Mouse (Mus musculus) forebrain, postnatal 0 days (tissue): Measurements from ENCODE around the gene Dscaml1. TPM values are rescaled to one million over a fixed set of nuclear protein-coding genes. Genes with fewer than 3 reads are reported as not detected.

Experiments used
- ATAC-seq: fragments of 200-750 bp; cut with Nextera tagmentation; 2 replicates; pipeline ENCODE4 v1.8.0; 2017; ENCODE audit warnings: mild to moderate bottlenecking, moderate library complexity
- DNase-seq: peaks from one replicate; pipeline ENCODE4 v3.0.0-alpha.2; 2015
- H3K27ac ChIP-seq: fragments of 300-500 bp; sonication (generic); 2 replicates; pipeline ENCODE4 v1.5.1; 2014; ENCODE audit warnings: low read depth, mild to moderate bottlenecking, antibody characterized with exemption, low read length, moderate library complexity, mixed read lengths
- H3K27me3 ChIP-seq: fragments of 300-500 bp; sonication (generic); 2 replicates; pipeline ENCODE4 v1.6.1; 2014; ENCODE audit warnings: mild to moderate bottlenecking, low read length, mixed read lengths; ENCODE audit not compliant: insufficient read depth
- H3K36me3 ChIP-seq: fragments of 300-500 bp; sonication (generic); 2 replicates; pipeline ENCODE4 v1.6.1; 2014; ENCODE audit warnings: mild to moderate bottlenecking, moderate library complexity; ENCODE audit not compliant: insufficient read depth
- H3K4me1 ChIP-seq: fragments of 300-500 bp; sonication (generic); 2 replicates; pipeline ENCODE4 v1.6.1; 2014; ENCODE audit warnings: antibody characterized with exemption; ENCODE audit not compliant: insufficient read depth
- H3K4me2 ChIP-seq: fragments of 300-500 bp; sonication (generic); 2 replicates; pipeline ENCODE4 v1.6.1; 2014; ENCODE audit warnings: low read depth, mild to moderate bottlenecking, moderate library complexity
- H3K4me3 ChIP-seq: fragments of 300-500 bp; sonication (generic); 2 replicates; pipeline ENCODE4 v1.5.1; 2014; ENCODE audit warnings: low read depth, low read length, mixed read lengths
- H3K9ac ChIP-seq: fragments of 300-500 bp; sonication (generic); 2 replicates; pipeline ENCODE4 v1.6.1; 2014; ENCODE audit warnings: mild to moderate bottlenecking
- H3K9me3 ChIP-seq: fragments of 300-500 bp; sonication (generic); 2 replicates; pipeline ENCODE4 v1.6.1; 2016; ENCODE audit warnings: low read length
- CTCF ChIP-seq: sonication (generic); IDR thresholded peaks from 2 replicates; pipeline ENCODE4 v1.5.1; 2016; ENCODE audit warnings: antibody characterized with exemption, control low read depth, low read depth
- WGBS: fragments of 180-500 bp; shearing (Covaris S2); extraction: QIAGEN DNeasy Blood & Tissue Kit; methylation state at CpG from one replicate; pipeline ENCODE4 v1.1.7; 2014; 5-methylcytosine and 5-hydroxymethylcytosine counted together
- polyA plus RNA-seq: library from polyadenylated mRNA; unstranded; fragments of >200 nt; fragmentation: Nextera tagmentation; extraction: Ambion mirVana; gene quantifications from 2 replicates; pipeline ENCODE4 v1.2.1, GENCODE M21; 2015
- total RNA-seq: library from RNA; depleted of rRNA; stranded (reverse); fragments of >200 nt; gene quantifications from 2 replicates; pipeline ENCODE4 v1.2.3, GENCODE M21; 2014

Gene Dscaml1
- total and polyA plus RNA-seq, 2 experiments from 2014 or later = 19.6 to 42.6 TPM

- peaks cover 31% of the 10 kb centered on the region for H3K36me3 ChIP-seq
- H3K4me3 ChIP-seq = no peak overlapping the region
- H3K9me3 ChIP-seq = no peaks in the 10 kb centered on the region
- 50% methylated on average over 12 of the region's 12 CpGs for WGBS
- DNase-seq = peak; percentile 47
- H3K4me1 ChIP-seq = peaks cover 7% of the 10 kb centered on the region; the same call in 1 of the 2 replicates
- peak overlapping the region; percentile 46 for H3K27ac ChIP-seq
- peak; percentile 63 for ATAC-seq
- H3K9ac ChIP-seq = no peak overlapping the region
- H3K27me3 ChIP-seq = no peaks in the 10 kb centered on the region
- no peak overlapping the region; the same call in 1 of the 2 replicates for H3K4me2 ChIP-seq
- no peak for TF ChIP-seq CTCF
Observed at GRCm38 (mm10) chr9:45739001-45739701, 312.7 kb downstream of the Dscaml1 start.

DNA sequence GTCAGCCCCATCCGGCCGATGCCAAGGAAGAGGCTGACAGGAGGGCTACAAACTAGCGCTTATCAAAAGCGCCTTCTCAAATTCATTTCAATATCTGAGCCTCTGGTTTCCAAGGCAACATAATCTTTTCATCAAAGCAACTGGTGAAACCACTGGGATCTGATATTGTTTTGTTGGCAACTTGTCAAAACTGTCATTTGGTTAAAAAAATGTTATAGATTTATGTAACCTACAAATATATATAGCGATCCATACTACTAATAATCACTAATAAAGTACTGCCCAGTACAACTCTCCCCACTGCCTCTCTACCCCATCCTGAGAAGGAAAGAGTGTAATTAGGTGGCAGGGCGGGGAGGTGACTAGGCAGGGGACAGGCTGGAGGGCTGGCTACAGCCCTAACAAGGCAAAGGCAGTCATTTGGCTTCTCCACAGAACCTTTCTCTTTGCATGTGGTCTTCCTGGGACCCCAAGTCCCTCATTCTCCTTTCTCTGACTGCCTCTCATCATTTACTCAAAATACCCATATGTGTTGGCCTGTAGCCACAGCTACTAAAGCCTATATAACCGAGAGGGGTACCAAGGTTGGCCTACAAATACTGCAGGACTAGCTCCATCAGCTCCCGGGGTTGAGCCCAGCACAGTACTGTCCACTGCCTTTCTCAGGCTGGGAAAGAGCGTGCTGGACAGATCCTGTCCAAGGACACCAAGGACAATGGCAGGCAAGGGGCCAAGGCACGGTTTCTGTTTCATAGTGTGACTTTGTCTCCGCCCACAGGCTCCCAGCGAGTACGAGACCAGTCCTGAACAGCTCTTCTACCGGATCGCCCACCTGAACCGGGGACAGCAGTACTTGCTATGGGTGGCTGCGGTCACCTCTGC is 313.5 kb downstream of the Dscaml1 start:
- H3K4me1 ChIP-seq = peaks cover 7% of the 10 kb centered on the region; the same call in 1 of the 2 replicates
- 44% methylated on average over 17 of the region's 17 CpGs for WGBS
- peak; percentile 34 for ATAC-seq

DNA sequence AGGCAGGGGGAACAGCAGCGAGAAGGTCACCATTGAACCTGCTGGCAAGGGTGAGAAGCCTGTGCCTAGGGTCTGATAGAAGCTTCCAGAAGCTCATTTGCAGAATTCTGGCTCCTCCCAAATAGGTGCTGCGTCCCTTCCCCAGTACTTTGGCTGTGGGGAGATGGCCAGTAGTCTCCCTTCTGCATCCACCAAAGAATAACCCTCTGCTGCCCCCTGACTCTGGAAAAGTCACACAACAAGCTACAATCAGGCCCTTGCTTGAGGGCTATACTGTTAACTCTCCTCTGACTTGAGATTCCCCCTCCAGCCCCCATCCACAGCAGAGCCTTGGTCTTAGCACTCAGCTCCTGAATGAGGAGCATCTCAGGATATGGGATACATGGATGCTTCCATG is 314.2 kb downstream of the Dscaml1 start:
- Histone ChIP-seq H3K36me3 (peaks cover 34% of the 10 kb centered on the region), H3K9me3 (no peaks in the 10 kb centered on the region), H3K9ac (no peak overlapping the region), H3K4me2 (no peak overlapping the region), H3K27ac (no peak overlapping the region), H3K27me3 (no peaks in the 10 kb centered on the region), H3K4me1 (peaks cover 7% of the 10 kb centered on the region; the same call in 1 of the 2 replicates), H3K4me3 (no peak overlapping the region)
- ATAC-seq (peak; percentile 53), DNase-seq (peak; percentile 46)
- 55% methylated on average over 2 of the region's 2 CpGs for WGBS
- TF ChIP-seq CTCF = peak; percentile 64

More for the DNA sequence above, 313.5 kb downstream of the Dscaml1 start:
- Histone ChIP-seq H3K9ac (no peak overlapping the region), H3K27ac (peak overlapping the region; percentile 46), H3K4me3 (no peak overlapping the region), H3K4me2 (no peak overlapping the region), H3K9me3 (no peaks in the 10 kb centered on the region), H3K27me3 (no peaks in the 10 kb centered on the region), H3K36me3 (peaks cover 31% of the 10 kb centered on the region)
- DNase-seq = peak; percentile 27
- no peak for TF ChIP-seq CTCF

GRCm38 (mm10) chr9:45745451-45745850 is 319.0 kb downstream of the Dscaml1 start:
- H3K4me2 ChIP-seq = no peak overlapping the region
- no peak for TF ChIP-seq CTCF
- no peak overlapping the region for H3K27ac ChIP-seq
- H3K4me1 ChIP-seq = no peaks in the 10 kb centered on the region
- H3K9me3 ChIP-seq = no peaks in the 10 kb centered on the region
- no peak overlapping the region for H3K4me3 ChIP-seq
- no peak for ATAC-seq
- peaks cover 62% of the 10 kb centered on the region for H3K36me3 ChIP-seq
- no peak for DNase-seq
- 62% methylated on average over 7 of the region's 7 CpGs for WGBS
- no peaks in the 10 kb centered on the region for H3K27me3 ChIP-seq
- H3K9ac ChIP-seq = no peak overlapping the region

DNA sequence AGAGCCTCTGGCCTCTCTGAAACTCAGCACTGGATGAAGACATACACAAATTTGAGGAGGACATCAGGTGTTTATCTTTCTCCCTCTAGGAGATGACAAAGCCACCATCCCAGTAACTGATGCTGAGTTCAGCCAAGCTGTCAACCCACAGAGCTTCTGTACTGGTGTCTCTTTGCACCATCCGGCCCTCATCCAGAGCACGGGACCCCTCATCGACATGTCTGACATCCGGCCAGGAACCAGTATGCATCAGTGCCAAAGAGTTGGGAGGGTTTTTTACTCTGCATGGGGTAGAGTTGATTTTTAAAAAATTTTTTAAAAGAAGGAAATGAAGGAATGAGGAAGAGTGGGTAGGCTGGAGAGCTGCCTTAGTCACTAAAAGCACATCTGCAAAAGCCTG is 323.5 kb downstream of the Dscaml1 start:
- no peak overlapping the region for H3K4me3 ChIP-seq

GRCm38 (mm10) chr9:45754452-45755091 is 328.1 kb downstream of the Dscaml1 start:
- Histone ChIP-seq H3K9ac (no peak overlapping the region), H3K4me1 (no peaks in the 10 kb centered on the region), H3K4me2 (no peak overlapping the region), H3K27me3 (no peaks in the 10 kb centered on the region), H3K4me3 (no peak overlapping the region), H3K27ac (0 out of 2 replicates have a peak overlapping the region, but pooled peaks have one; percentile 15), H3K9me3 (no peaks in the 10 kb centered on the region), H3K36me3 (peaks cover 27% of the 10 kb centered on the region)
- ATAC-seq = peak; percentile 83
- WGBS = 36% methylated on average over 8 of the region's 8 CpGs
- peak; percentile 99 for TF ChIP-seq CTCF
- DNase-seq = peak; percentile 93

More for the DNA sequence above, 323.5 kb downstream of the Dscaml1 start:
- H3K4me1 ChIP-seq = no peaks in the 10 kb centered on the region
- no peak for TF ChIP-seq CTCF
- peaks cover 51% of the 10 kb centered on the region for H3K36me3 ChIP-seq
- no peaks in the 10 kb centered on the region for H3K27me3 ChIP-seq
- H3K9me3 ChIP-seq = no peaks in the 10 kb centered on the region
- no peak overlapping the region for H3K4me2 ChIP-seq
- ATAC-seq (no peak), DNase-seq (no peak)
- WGBS = 87% methylated on average over 4 of the region's 4 CpGs
- no peak overlapping the region for H3K9ac ChIP-seq
- H3K27ac ChIP-seq = no peak overlapping the region
